Mouse (Mus musculus) brain, embryonic 14.5 days (tissue): Measurements from ENCODE around the gene Igfbp6. TPM values are rescaled to one million over a fixed set of nuclear protein-coding genes. Genes with fewer than 3 reads are reported as not detected.

ENCODE experiments used
- DNase-seq: peaks from one replicate; pipeline ENCODE4 v3.0.0-alpha.2; 2011; ENCODE audit warnings: low read depth
- CTCF ChIP-seq: fragments of 200-500 bp; IDR thresholded peaks from 2 replicates; pipeline ENCODE4 v1.5.1; 2012; ENCODE audit warnings: inconsistent platforms, mild to moderate bottlenecking, moderate library complexity, borderline replicate concordance; ENCODE audit not compliant: insufficient read depth, insufficient read length; ENCODE audit errors: extremely low read depth
- POLR2A ChIP-seq: fragments of 200-500 bp; IDR thresholded peaks from 2 replicates; pipeline ENCODE4 v1.6.1; 2012; ENCODE audit warnings: mild to moderate bottlenecking, inconsistent platforms, borderline replicate concordance; ENCODE audit not compliant: poor library complexity, insufficient read depth, insufficient read length, severe bottlenecking; ENCODE audit errors: extremely low read depth
- polyA plus RNA-seq: library from polyadenylated mRNA; depleted of rRNA; stranded (reverse); fragments of >200 nt; gene quantifications from 2 replicates; pipeline ENCODE4 v1.2.3, GENCODE M21; 2012

Igfbp6 gene
- polyA plus RNA-seq, 1 experiment = 0.83 TPM

DNA sequence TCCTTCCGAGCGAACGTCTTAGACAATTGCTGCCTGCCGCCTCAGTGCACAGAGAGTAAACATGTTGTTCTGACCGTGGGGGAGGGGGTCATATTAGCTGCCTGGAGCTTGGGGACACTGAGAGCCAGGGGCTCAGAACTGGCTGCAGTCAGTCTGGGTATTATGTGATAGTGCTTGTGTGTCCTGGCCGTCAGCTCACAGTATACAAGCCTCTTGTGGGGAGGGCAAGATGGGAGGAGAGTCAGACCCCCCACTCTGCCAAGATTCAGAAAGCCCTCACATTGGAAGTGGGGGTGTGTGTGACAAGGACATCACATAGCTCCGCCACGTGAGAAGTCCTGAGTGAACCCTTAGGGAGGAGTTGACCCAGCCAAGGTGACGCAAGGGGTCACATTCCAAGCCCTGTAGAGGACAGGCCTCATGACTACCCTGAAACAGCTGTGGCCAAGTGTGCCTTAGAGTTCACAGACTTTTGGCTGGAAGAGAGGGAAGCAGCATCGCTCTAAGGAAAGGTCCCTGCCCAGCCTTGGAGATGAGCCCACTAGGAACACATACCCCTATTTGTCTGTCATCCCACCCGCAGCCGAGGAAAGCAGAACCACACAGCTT lies 40.1 kb upstream of the Igfbp6 start:
- TF ChIP-seq CTCF = no peak
- TF ChIP-seq POLR2A = no peak
- peak; percentile 53 for DNase-seq

GRCm38 (mm10) chr15:102105360-102105759 lies 38.8 kb upstream of the Igfbp6 start:
- TF ChIP-seq POLR2A = no peak
- no peak for TF ChIP-seq CTCF
- DNase-seq = no peak

DNA sequence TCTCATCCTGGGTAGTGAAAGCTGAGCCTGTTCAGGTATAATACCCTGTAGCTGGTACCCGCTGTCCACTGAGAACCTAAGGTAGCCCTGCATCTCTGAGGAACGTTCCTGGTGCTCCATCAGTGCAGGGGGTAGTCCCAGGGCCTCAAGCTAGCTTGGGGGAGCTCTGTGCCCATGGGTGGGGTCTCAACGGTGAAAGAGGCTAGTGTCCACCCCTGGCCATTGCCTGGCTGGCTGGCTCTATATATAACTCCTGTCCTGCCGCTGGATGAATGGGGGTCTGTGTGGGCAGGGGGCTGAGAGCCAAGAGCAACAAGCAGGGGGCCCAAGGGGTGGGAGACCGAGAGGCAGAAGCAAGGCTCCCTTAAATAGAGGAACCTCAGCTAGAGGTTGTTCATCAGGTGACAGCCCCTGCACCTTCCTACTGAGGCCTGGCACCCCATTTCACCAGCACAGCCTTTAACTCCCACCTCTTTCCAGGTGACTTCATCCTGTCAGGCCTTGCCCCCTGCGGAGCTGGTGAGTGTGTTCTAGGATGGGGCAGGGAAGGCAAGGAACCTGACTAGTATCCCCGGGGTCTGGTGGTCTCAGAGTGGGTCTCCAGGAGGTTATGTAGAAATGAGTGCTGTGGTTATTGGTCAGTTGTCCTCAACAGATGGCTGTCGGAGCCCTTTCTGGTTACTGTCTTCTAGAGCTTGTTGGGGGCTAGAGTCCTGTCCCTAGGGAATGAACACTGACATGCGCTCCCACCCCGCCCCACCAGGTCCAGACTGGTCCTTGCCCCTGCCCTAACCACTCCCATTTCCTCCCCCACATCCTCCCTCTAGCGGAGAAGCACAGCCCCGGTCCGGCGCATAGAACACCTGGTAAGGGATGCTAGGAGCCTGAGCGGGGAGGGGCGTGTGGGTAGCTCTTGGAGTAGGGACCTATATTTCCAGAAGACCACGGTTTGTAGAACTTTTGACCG lies 38.1 kb upstream of the Igfbp6 start:
- no peak for DNase-seq
- TF ChIP-seq CTCF = peak; percentile 16; the same call in 1 of the 2 replicates
- TF ChIP-seq POLR2A = no peak

- TF ChIP-seq CTCF = no peak
- no peak for TF ChIP-seq POLR2A
- no peak for DNase-seq
Measured at GRCm38 (mm10) chr15:102106754-102107456, 37.3 kb upstream of the Igfbp6 start.

GRCm38 (mm10) chr15:102107689-102108573 lies 36.2 kb upstream of the Igfbp6 start:
- peak; percentile 77; the same call in 1 of the 2 replicates for TF ChIP-seq CTCF
- no peak for TF ChIP-seq POLR2A
- peak; percentile 76 for DNase-seq

GRCm38 (mm10) chr15:102108651-102109525 lies 35.3 kb upstream of the Igfbp6 start:
- peak; percentile 88 for DNase-seq
- TF ChIP-seq CTCF = peak; percentile 77
- TF ChIP-seq POLR2A = no peak

DNA sequence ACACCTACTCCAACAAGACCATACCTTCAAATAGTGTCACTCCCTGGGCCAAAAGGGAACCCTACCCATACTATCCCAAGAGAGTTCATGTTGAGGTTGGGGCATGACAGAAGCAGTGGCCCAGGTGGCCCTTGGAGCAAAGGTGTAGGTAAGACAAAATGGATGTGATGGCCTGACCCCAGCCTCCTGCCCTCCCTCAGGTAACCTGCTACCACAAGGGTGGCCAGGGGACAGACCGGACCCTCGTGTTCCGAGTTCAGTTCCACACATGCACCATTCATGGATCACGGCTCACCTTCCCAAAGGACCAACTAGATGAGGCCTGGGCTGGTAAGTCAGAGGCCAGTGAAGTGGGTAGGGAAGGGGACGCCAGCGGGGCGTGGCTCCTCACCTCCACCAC lies 33.9 kb upstream of the Igfbp6 start:
- no peak for DNase-seq
- no peak for TF ChIP-seq POLR2A
- no peak for TF ChIP-seq CTCF

- DNase-seq = no peak
- TF ChIP-seq POLR2A = no peak
- TF ChIP-seq CTCF = no peak
Measured at GRCm38 (mm10) chr15:102110701-102111494, 33.3 kb upstream of the Igfbp6 start.

DNA sequence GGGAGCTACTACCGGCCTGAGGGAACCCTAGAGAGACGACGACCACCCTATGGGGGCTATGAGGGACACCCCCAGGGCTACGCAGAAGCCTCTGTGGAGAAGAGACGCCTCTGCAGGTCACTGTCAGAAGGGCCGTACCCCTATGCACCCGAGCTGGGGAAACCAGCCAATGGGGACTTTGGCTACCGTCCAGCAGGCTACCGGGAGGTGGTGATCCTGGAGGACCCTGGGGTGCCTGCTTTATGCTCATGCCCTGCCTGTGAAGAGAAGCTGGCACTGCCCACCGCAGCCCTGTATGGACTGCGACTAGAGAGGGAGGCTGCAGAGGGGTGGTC lies 32.7 kb upstream of the Igfbp6 start:
- TF ChIP-seq POLR2A (no peak), CTCF (no peak)
- no peak for DNase-seq

GRCm38 (mm10) chr15:102112181-102112580 lies 32.0 kb upstream of the Igfbp6 start:
- no peak for DNase-seq
- TF ChIP-seq POLR2A = no peak
- no peak for TF ChIP-seq CTCF

GRCm38 (mm10) chr15:102112827-102113226 lies 31.3 kb upstream of the Igfbp6 start:
- TF ChIP-seq POLR2A (no peak), CTCF (no peak)
- DNase-seq = no peak
